Mouse (Mus musculus) urinary bladder, adult 2 months (tissue): ENCODE data around the gene Nfe2l2. TPM values are rescaled to one million over a fixed set of nuclear protein-coding genes. Genes with fewer than 3 reads are reported as not detected.

Experiments
- polyA plus RNA-seq: library from polyadenylated mRNA; depleted of rRNA; stranded (reverse); fragments of >200 nt; gene quantifications from 2 replicates; pipeline ENCODE4 v1.2.3, GENCODE M21; 2012; rRNA removed

The Nfe2l2 gene
- polyA plus RNA-seq, 1 experiment: 256 TPM

Other genes starting within 250 kb of the Nfe2l2 start
- 222 and 271 TPM in 2 replicates for gene Hnrnpa3, start 45.4 kb downstream of the Nfe2l2 start, polyA plus RNA-seq
- gene Agps, start 127.5 kb upstream of the Nfe2l2 start, polyA plus RNA-seq: 9.1 and 9.3 TPM in 2 replicates
- 9.6 and 11.3 TPM in 2 replicates for gene Ttc30b, start 233.9 kb upstream of the Nfe2l2 start, polyA plus RNA-seq